Mouse (Mus musculus) granulocyte monocyte progenitor cell, adult 5-6 weeks (primary cell): ENCODE measurements around the gene Nek11. TPM values are rescaled to one million over a fixed set of nuclear protein-coding genes. Genes with fewer than 3 reads are reported as not detected.
"Not testable (repeated sequence)": the region's sequence is repeated elsewhere in the genome, so short reads cannot be mapped to it uniquely, and the experiment has no call there.

Experiments used
- ATAC-seq: replicated peaks from 2 replicates; pipeline ENCODE4 v1.8.0; 2016; ENCODE audit warnings: mild to moderate bottlenecking, moderate TSS enrichment, inconsistent platforms; ENCODE audit not compliant: poor library complexity, severe bottlenecking
- total RNA-seq, 2 experiments: library from RNA; stranded (forward) in 1 of 2; stranded (reverse) in 1 of 2; fragments of 200-712, 200-1000 nt in 1 of 2; fragments of >200 nt in 1 of 2; fragmentation: Nextera tagmentation in 1 of 2; gene quantifications; 2 replicates each; pipeline ENCODE4 v1.2.3; 2014 to 2017

Nek11 gene
- total RNA-seq, 2 experiments from 2014 or later: not detected

DNA sequence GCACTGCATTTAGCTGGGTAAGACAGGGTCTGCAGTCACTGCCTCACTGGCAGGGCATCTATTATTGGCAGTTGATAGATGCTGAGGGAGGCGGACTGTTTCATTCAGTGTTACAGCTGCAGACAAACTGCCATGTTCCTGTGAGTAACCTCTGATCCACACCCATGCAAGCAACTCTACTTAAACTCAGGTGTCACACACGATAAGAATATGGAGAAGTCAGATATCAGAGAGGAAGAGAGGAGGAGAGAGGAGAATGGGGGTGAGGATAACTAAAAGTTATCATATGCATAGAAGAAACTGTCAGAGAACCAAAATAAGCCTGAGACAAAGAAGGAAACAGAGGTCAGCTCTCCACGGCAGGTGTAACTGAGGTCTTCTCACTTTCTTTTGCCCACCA, 212.9 kb downstream of the Nek11 start:
- no peak for ATAC-seq

DNA sequence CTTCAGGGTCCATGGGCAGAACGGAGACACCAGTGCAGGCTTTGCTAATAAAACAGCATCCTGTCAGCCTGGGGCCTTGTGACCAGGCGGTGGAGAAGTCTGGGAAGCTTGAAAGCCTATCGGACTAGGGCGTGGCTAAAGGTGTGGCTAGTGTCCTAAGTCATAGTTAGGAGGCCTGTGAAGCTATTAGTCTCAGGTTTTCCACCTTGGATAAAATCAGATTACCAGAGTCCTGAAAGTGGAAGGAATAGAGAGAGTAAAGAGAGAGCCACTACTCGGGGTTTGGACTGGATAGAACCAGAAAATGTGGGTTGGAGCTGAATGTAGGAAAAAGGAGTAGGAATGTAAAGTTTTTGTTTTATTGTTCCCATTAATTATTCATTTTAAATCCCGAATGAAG, 250.3 kb downstream of the Nek11 start, which contains the start of gene 1700080E11Rik:
1700080E11Rik (minus strand) TSS at position 101 of the 400 bp plus-strand sequence.
- no peak for ATAC-seq

DNA sequence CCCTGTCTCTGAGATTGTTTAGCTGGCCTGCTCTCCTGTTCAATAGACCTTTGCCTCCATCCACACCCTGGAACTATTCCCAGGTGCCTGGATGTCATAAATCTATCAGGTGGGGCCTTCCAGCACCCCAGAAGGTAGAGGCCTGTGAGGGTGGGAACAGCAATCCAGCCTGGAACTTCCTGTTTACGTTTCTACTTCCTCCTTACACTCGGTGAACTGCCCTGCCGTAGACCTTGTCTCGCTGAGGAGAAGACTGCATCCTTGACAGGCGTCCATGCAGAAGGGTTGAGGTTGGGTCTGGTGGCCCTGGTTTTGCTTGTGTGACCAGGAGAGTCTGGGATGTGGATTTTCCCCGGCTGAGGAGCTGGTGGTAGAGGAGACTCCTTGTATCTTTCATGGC, 256.1 kb downstream of the Nek11 start:
- peak; percentile 55; the same call in 1 of the 2 replicates for ATAC-seq

DNA sequence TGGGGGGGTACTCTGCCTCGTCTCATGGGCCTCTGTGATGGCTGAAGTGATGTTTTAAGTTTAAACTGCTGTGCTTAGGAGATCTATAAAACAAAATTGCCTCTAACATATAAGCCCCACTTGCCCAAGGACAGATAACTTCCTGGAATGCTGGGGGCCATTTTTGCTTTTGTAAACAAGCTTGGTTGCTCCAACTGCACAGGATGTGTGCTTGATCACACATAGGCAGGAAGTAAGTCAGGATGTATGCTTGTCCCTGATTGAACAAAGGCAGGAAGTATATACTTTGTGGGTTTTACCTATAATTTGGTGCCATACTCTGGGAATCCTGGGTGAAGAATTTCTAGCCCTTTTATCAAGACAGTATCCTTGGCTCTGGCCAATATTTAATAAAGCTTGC, 258.9 kb downstream of the Nek11 start:
- no peak for ATAC-seq

DNA sequence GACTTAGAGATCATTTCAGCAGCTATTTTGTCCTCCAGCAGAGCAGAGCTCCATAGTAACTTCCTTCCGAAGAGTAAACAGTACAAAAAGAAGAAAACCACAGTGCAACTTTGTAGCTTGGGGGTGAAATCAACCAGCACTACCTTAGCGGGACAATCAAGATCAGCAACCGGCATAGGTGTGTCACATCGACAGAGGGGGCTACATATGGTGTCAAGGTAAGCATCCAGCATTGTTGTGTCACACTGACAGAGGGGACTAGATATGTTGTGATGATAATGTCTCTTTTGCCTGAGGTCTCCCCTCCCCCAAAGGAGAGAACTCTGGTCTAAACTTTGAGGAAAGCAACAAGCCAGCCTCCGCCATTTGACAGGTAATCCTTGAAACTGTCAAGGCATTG, 260.8 kb downstream of the Nek11 start:
- no peak for ATAC-seq

DNA sequence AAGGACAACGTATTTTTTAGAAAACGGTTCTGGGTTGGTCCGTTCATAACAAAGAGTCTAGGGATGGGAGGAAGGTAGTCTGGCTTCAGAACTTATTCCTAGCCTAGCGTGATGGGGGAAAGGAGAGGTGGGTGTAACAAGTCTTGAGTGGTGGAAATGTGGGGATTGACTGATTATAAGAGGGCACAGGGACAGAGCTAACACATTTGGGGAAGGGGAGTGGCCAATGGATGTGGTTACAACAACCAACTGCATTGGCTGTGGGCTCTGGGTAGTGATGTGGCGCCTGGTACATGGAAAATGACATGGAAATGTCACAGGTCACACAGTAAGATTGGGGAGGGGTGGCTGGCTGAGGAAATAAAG, 263.3 kb downstream of the Nek11 start:
- peak; percentile 48 for ATAC-seq

DNA sequence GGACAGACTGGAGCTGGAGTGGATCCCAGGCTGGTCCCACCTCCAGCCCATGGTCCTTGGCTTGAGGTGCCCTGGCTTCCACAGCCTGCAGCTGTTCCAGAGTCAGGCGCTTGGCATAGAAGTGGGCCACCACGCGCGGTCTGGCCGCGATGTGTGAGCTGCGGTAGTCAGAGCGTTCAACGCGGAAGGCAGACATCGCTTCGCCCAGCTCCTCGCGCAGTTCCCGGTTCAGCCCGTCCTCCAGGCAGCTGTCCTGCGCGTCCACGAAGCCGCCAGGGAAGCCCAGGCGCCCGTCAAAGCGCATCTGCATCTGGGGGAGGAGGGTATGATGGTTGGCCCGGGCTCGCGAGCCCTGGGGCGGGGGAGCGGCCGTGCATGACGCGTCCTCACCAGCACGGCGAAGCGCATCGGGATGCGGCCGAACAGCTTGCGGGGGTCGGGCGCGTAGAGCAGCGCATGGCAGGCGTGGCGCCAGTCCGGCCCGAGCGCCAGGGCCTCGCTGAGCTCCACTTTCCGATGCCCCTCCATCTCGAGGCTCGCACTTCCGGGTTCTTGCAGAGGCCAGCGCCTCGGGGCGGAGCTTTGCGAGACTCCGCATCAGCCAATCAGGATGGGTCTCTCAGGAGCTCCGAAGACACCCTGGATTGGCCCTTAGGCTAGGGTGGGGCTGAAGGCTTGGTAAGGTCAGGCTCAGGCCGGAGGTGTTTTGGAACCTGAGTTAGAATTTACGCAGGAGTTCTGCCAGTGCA, 263.9 kb downstream of the Nek11 start, which contains the start of gene Nudt16:
Nudt16 (minus strand) TSS at position 572 of the 749 bp plus-strand sequence.
- peak; percentile 91 for ATAC-seq

DNA sequence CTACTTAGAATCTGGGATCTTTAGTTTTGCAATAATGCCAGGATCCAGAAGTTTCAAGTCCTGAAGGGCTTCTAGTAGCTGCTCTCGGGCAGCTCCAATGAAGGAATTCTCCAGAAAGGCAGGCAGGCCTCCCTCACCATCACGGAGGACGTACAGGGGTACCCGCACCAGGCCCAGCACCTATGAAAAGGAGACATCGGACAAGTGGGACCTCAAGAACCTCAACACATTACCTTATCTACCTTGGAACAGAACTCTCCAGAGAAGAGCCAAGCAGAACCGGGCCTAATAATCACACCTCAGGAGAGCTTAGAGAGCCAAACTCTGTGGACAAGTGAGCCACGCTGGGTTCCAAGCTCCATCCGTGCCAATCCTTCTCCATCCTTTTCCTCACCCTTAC, 265.0 kb downstream of the Nek11 start:
- no peak for ATAC-seq

DNA sequence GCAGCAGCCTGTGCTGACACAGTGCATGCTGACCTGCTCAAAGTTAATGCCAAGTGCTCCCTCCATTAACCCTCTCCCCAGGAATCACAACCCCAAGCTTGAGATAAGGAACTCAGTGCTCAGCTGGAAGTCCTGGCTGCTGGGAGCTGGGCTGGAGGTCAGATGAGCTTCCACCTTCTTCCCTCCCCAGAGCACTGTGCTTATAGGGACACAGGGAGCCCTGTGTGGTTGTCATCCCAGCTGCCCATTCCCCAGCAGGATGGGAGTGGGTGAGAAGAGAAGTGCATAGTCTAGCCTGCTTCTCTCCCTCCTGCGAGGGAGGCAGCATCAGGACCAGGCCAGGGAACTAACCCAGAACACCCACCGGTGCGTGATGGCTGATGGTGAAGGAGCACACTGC, 270.1 kb downstream of the Nek11 start:
- ATAC-seq: not testable (repeated sequence)

Other genes starting within 250 kb of the Nek11 start
- 17.6 and 23.6 TPM in 2 replicates for gene Aste1, start 132 bp downstream of the Nek11 start, total RNA-seq (2014; fragmentation: Nextera tagmentation)
- 16.8 and 18.5 TPM in 2 replicates for gene Aste1, start 132 bp downstream of the Nek11 start, total RNA-seq (2017)
- 14.9 and 19.6 TPM in 2 replicates for gene Atp2c1, start 131.8 kb upstream of the Nek11 start, total RNA-seq (2014; fragmentation: Nextera tagmentation)
- 47.3 and 65.1 TPM in 2 replicates for gene Atp2c1, start 131.8 kb upstream of the Nek11 start, total RNA-seq (2017)
- gene Pik3r4, start 247.5 kb upstream of the Nek11 start, total RNA-seq (2014; fragmentation: Nextera tagmentation): 31.6 and 47.0 TPM in 2 replicates
- 24.3 and 30.2 TPM in 2 replicates for gene Pik3r4, start 247.5 kb upstream of the Nek11 start, total RNA-seq (2017)